Mouse (Mus musculus) forebrain, embryonic 15.5 days (tissue): ENCODE results near the gene Kantr. TPM values are rescaled to one million over a fixed set of nuclear protein-coding genes. Genes with fewer than 3 reads are reported as not detected.
"Not testable (repeated sequence)": the region's sequence is repeated elsewhere in the genome, so short reads cannot be mapped to it uniquely, and the experiment has no call there.

Experiments
- ATAC-seq: fragments of 200-750 bp; cut with Nextera tagmentation; replicated peaks from 2 replicates; pipeline ENCODE4 v1.8.0; 2017; ENCODE audit warnings: mild to moderate bottlenecking, moderate TSS enrichment, moderate library complexity
- H3K27ac ChIP-seq: fragments of 300-500 bp; sonication (generic); replicated peaks from 2 replicates; pipeline ENCODE4 v1.5.1; 2015; ENCODE audit warnings: mild to moderate bottlenecking, inconsistent platforms
- H3K27me3 ChIP-seq: fragments of 300-500 bp; sonication (generic); 2 replicates; pipeline ENCODE4 v1.6.1; 2015; ENCODE audit warnings: inconsistent platforms
- H3K36me3 ChIP-seq: fragments of 300-500 bp; sonication (generic); 2 replicates; pipeline ENCODE4 v1.6.1; 2015; ENCODE audit warnings: mild to moderate bottlenecking, inconsistent platforms
- H3K4me1 ChIP-seq: fragments of 300-500 bp; sonication (generic); 2 replicates; pipeline ENCODE4 v1.6.1; 2015; ENCODE audit warnings: inconsistent platforms
- H3K4me2 ChIP-seq: fragments of 300-500 bp; sonication (generic); replicated peaks from 2 replicates; pipeline ENCODE4 v1.6.1; 2015; ENCODE audit warnings: mild to moderate bottlenecking, inconsistent platforms
- H3K4me3 ChIP-seq: fragments of 300-500 bp; sonication (generic); 2 replicates; pipeline ENCODE4 v1.5.1; 2015; ENCODE audit warnings: mild to moderate bottlenecking, inconsistent platforms
- H3K9ac ChIP-seq: fragments of 300-500 bp; sonication (generic); replicated peaks from 2 replicates; pipeline ENCODE4 v1.6.1; 2015; ENCODE audit warnings: mild to moderate bottlenecking, inconsistent platforms
- H3K9me3 ChIP-seq: fragments of 300-500 bp; sonication (generic); 2 replicates; pipeline ENCODE4 v1.6.1; 2016; ENCODE audit warnings: inconsistent platforms
- WGBS: fragments of 180-500 bp; shearing (Covaris S2); methylation state at CpG from one replicate; pipeline ENCODE4 v1.1.7; 2015; ENCODE audit warnings: mixed read lengths; 5-methylcytosine and 5-hydroxymethylcytosine counted together
- polyA plus RNA-seq: library from polyadenylated mRNA; unstranded; fragments of >200 nt; fragmentation: Nextera tagmentation; extraction: Ambion mirVana; gene quantifications from 2 replicates; pipeline ENCODE4 v1.2.1, GENCODE M21; 2015

Gene Kantr
- polyA plus RNA-seq, 1 experiment from 2014 or later, result 27.9 TPM

GRCm38 (mm10) chrX:152336546-152337332 lies 9.4 kb upstream of the Kantr start:
- 18% methylated on average over 33 of the region's 33 CpGs for WGBS
- Histone ChIP-seq H3K9ac (peak overlapping the region; percentile 55), H3K36me3 (peaks cover 9% of the 10 kb centered on the region; the same call in 1 of the 2 replicates), H3K4me2 (peak overlapping the region; percentile 46), H3K27me3 (peaks cover 3% of the 10 kb centered on the region; the same call in 1 of the 2 replicates), H3K4me3 (peak overlapping the region; percentile 26), H3K9me3 (no peaks in the 10 kb centered on the region), H3K4me1 (peaks cover 23% of the 10 kb centered on the region), H3K27ac (peak overlapping the region; percentile 97)
- ATAC-seq, result peak; percentile 99

- WGBS, result 44% methylated on average over 4 of the region's 4 CpGs
- ATAC-seq, result peak; percentile 33; the same call in 1 of the 2 replicates
These were observed 8.8 kb upstream of the Kantr start for GRCm38 (mm10) chrX:152336123-152336522.

GRCm38 (mm10) chrX:152329400-152329799 lies 2.1 kb upstream of the Kantr start:
- H3K27ac ChIP-seq, H3K9ac ChIP-seq, H3K27me3 ChIP-seq, H3K9me3 ChIP-seq, H3K4me3 ChIP-seq, H3K36me3 ChIP-seq, ATAC-seq, H3K4me1 ChIP-seq, H3K4me2 ChIP-seq: not testable (repeated sequence)

More at GRCm38 (mm10) chrX:152336123-152336522, 8.8 kb upstream of the Kantr start:
- H3K4me1 ChIP-seq, result peaks cover 19% of the 10 kb centered on the region
- peak overlapping the region; percentile 46; the same call in 1 of the 2 replicates for H3K4me2 ChIP-seq
- not testable (repeated sequence) for H3K27me3 ChIP-seq, H3K9ac ChIP-seq, H3K9me3 ChIP-seq, H3K36me3 ChIP-seq
- peak overlapping the region; percentile 97 for H3K27ac ChIP-seq
- H3K4me3 ChIP-seq, result 0 out of 2 replicates have a peak overlapping the region, but pooled peaks have one; percentile 26

- peaks cover 7% of the 10 kb centered on the region; the same call in 1 of the 2 replicates for H3K27me3 ChIP-seq
- 0 out of 2 replicates have a peak overlapping the region, but pooled peaks have one; percentile 13 for H3K9ac ChIP-seq
- no peaks in the 10 kb centered on the region for H3K9me3 ChIP-seq
- H3K4me2 ChIP-seq, result peak overlapping the region; percentile 53
- H3K4me1 ChIP-seq, result peaks cover 10% of the 10 kb centered on the region
- H3K36me3 ChIP-seq, result no peaks in the 10 kb centered on the region
- ATAC-seq, result peak; percentile 5; the same call in 1 of the 2 replicates
- H3K4me3 ChIP-seq, result peak overlapping the region; percentile 61
- WGBS, result 24% methylated on average over 8 of the region's 8 CpGs
- H3K27ac ChIP-seq, result no peak overlapping the region; the same call in 1 of the 2 replicates
These were observed 376 bp upstream of the Kantr start for GRCm38 (mm10) chrX:152327689-152328052.

GRCm38 (mm10) chrX:152323584-152323983 lies 3.7 kb downstream of the Kantr start:
- peaks cover 10% of the 10 kb centered on the region for H3K4me1 ChIP-seq
- H3K27ac ChIP-seq, result no peak overlapping the region
- H3K36me3 ChIP-seq, result no peaks in the 10 kb centered on the region
- H3K9me3 ChIP-seq, result no peaks in the 10 kb centered on the region
- WGBS, result 95% methylated on average over 1 of the region's 1 CpGs
- H3K27me3 ChIP-seq, result peaks cover 3% of the 10 kb centered on the region; the same call in 1 of the 2 replicates
- H3K9ac ChIP-seq, result no peak overlapping the region
- no peak for ATAC-seq
- H3K4me2 ChIP-seq, result no peak overlapping the region
- H3K4me3 ChIP-seq, result no peak overlapping the region

GRCm38 (mm10) chrX:152322776-152323175 lies 4.5 kb downstream of the Kantr start:
- Histone ChIP-seq H3K4me1 (peaks cover 10% of the 10 kb centered on the region), H3K9ac (no peak overlapping the region), H3K9me3 (no peaks in the 10 kb centered on the region), H3K27me3 (peaks cover under 1% of the 10 kb centered on the region; the same call in 1 of the 2 replicates), H3K4me3 (no peak overlapping the region), H3K36me3 (no peaks in the 10 kb centered on the region), H3K27ac (no peak overlapping the region), H3K4me2 (no peak overlapping the region)
- WGBS, result 22% methylated on average over 2 of the region's 2 CpGs
- no peak for ATAC-seq

GRCm38 (mm10) chrX:152320535-152320934 lies 6.8 kb downstream of the Kantr start:
- no peak overlapping the region for H3K9ac ChIP-seq
- no peaks in the 10 kb centered on the region for H3K9me3 ChIP-seq
- 78% methylated on average over 4 of the region's 4 CpGs for WGBS
- H3K27ac ChIP-seq, result no peak overlapping the region
- no peak overlapping the region for H3K4me3 ChIP-seq
- no peaks in the 10 kb centered on the region; the same call in 1 of the 2 replicates for H3K4me1 ChIP-seq
- ATAC-seq, result no peak
- H3K36me3 ChIP-seq, result no peaks in the 10 kb centered on the region
- no peak overlapping the region for H3K4me2 ChIP-seq
- no peaks in the 10 kb centered on the region for H3K27me3 ChIP-seq

GRCm38 (mm10) chrX:152307942-152308341 lies 19.4 kb downstream of the Kantr start:
- 0 out of 2 replicates have a peak, but pooled peaks have one; percentile 41 for ATAC-seq
- no peak overlapping the region for H3K9ac ChIP-seq
- H3K4me1 ChIP-seq, result no peaks in the 10 kb centered on the region
- WGBS, result 71% methylated on average over 2 of the region's 2 CpGs
- H3K9me3 ChIP-seq, result no peaks in the 10 kb centered on the region
- no peak overlapping the region for H3K4me2 ChIP-seq
- no peaks in the 10 kb centered on the region for H3K36me3 ChIP-seq
- no peaks in the 10 kb centered on the region for H3K27me3 ChIP-seq
- no peak overlapping the region for H3K4me3 ChIP-seq
- H3K27ac ChIP-seq, result no peak overlapping the region

- Histone ChIP-seq H3K4me1 (no peaks in the 10 kb centered on the region), H3K27me3 (no peaks in the 10 kb centered on the region), H3K36me3 (no peaks in the 10 kb centered on the region), H3K9ac (no peak overlapping the region), H3K9me3 (no peaks in the 10 kb centered on the region), H3K4me3 (no peak overlapping the region), H3K4me2 (no peak overlapping the region), H3K27ac (no peak overlapping the region)
- ATAC-seq, result no peak
These were observed 19.9 kb downstream of the Kantr start for GRCm38 (mm10) chrX:152307371-152307770.

- H3K9me3 ChIP-seq, result no peaks in the 10 kb centered on the region
- no peak for ATAC-seq
- H3K9ac ChIP-seq, result no peak overlapping the region
- WGBS, result 67% methylated on average over 2 of the region's 2 CpGs
- H3K4me1 ChIP-seq, result no peaks in the 10 kb centered on the region
- H3K27me3 ChIP-seq, result no peaks in the 10 kb centered on the region
- H3K4me3 ChIP-seq, result no peak overlapping the region
- no peak overlapping the region for H3K27ac ChIP-seq
- no peaks in the 10 kb centered on the region for H3K36me3 ChIP-seq
- H3K4me2 ChIP-seq, result no peak overlapping the region
These were observed 21.1 kb downstream of the Kantr start for GRCm38 (mm10) chrX:152306224-152306623.

GRCm38 (mm10) chrX:152287026-152287425 lies 40.3 kb downstream of the Kantr start:
- H3K9me3 ChIP-seq, H3K4me2 ChIP-seq, H3K9ac ChIP-seq, H3K4me3 ChIP-seq, ATAC-seq, H3K36me3 ChIP-seq, H3K27me3 ChIP-seq, H3K27ac ChIP-seq, H3K4me1 ChIP-seq: not testable (repeated sequence)
- WGBS, result 52% methylated on average over 1 of the region's 1 CpGs

GRCm38 (mm10) chrX:152284746-152285145 lies 42.5 kb downstream of the Kantr start:
- Histone ChIP-seq H3K4me1 (no peaks in the 10 kb centered on the region), H3K27me3 (no peaks in the 10 kb centered on the region), H3K27ac (no peak overlapping the region), H3K36me3 (no peaks in the 10 kb centered on the region), H3K9ac (no peak overlapping the region), H3K4me3 (no peak overlapping the region), H3K4me2 (no peak overlapping the region), H3K9me3 (no peaks in the 10 kb centered on the region)
- WGBS, result 79% methylated on average over 3 of the region's 3 CpGs
- ATAC-seq, result no peak
